Mouse (Mus musculus) stomach, postnatal 0 days (tissue): ENCODE data around the gene Atxn7.

Source experiments
- CTCF ChIP-seq: IDR thresholded peaks from 2 replicates; pipeline ENCODE4 v1.5.1; 2016; ENCODE audit warnings: antibody characterized with exemption, low read depth, mild to moderate bottlenecking, moderate library complexity
- EP300 ChIP-seq: optimal IDR thresholded peaks from 2 replicates; pipeline ENCODE3; 2016; ENCODE audit warnings: antibody characterized with exemption

- TF ChIP-seq CTCF: no peak
- no peak for TF ChIP-seq EP300
Observed at GRCm38 (mm10) chr14:14083811-14084210, 122.6 kb downstream of the Atxn7 start.
